17 mouse cellular contexts compared by ENCODE assay signal in the genomic region with DNA sequence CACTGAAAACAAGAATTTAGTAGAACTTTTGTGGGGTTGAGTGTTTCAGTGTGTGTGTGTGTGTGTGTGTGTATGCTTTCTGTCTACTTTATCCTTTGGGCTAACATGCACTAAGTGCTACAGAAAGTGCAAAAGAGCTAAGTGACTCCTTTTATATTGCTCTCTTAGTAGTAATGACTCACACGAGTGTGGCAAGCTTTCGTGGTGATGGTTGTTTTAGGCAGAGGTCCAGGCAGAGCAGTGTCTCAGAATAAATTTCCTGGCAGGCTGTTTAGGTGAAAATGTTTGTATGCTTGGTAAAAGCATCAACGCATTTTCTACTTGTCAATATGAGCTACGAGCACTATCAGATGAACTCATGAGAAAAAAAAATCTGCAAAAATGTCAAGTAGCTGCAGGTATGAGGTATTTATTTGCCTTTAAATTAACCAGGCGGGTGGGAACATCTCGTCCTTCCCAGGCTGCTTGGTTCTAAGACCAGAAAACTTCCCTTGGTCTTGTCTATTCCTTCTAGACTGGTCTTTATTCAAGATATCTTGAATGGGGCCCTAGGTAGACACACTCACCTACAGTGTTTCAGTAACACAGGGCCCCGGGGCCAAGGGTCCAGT.
DNase-seq lines count a peak whose midpoint lies in the region; ATAC-seq lines count a peak whose summit lies in the region.
"Had no signal": no experiment of that assay in that cellular context is flagged by ENCODE, and none has a peak within 500 bp of the region (broad histone marks: within the 10 kb centered on the region; RNA-seq: fewer than 3 reads in every experiment).

No protein-coding gene starts in this region.

- 85% methylated on average over 7 of the region's 7 CpGs for WGBS in midbrain, embryonic 11.5 days
- 88% methylated on average over 7 of the region's 7 CpGs for WGBS in midbrain, embryonic 13.5 days
- 68% methylated on average over 6 of the region's 7 CpGs for WGBS in macrophage (ENCODE audit: missing documents)

- no peak overlapping the region for H3K27ac ChIP-seq in midbrain, embryonic 11.5 days (ENCODE audit: low read depth, low read length)
- no peak overlapping the region for H3K27ac ChIP-seq in midbrain, embryonic 13.5 days
- peak overlapping the region; percentile 71 for H3K27ac ChIP-seq in macrophage
- H3K27ac ChIP-seq: hindbrain, embryonic 14.5 days; midbrain, embryonic 15.5 days; neural tube, embryonic 15.5 days had no signal

- peaks cover 4% of the 10 kb centered on the region; the same call in 1 of the 2 replicates for H3K4me1 ChIP-seq in midbrain, embryonic 11.5 days (ENCODE audit: control insufficient read depth, insufficient read depth, low read length)
- peaks cover 3% of the 10 kb centered on the region for H3K4me1 ChIP-seq in midbrain, embryonic 13.5 days (replicated peaks)

- H3K27me3 ChIP-seq in midbrain, embryonic 11.5 days (ENCODE audit: control insufficient read depth, insufficient read depth, low read length): no peaks in the 10 kb centered on the region
- no peaks in the 10 kb centered on the region for H3K27me3 ChIP-seq in midbrain, embryonic 13.5 days
- H3K27me3 ChIP-seq: midbrain, embryonic 15.5 days; neural tube, embryonic 15.5 days had no signal

- peak; percentile 21 for DNase-seq in gastrocnemius, postnatal 25 days
- DNase-seq in gastrocnemius, adult 18-20 months (ENCODE audit: low spot score): no peak
- peak; percentile 19 for DNase-seq in midbrain, embryonic 11.5 days (ENCODE audit: low spot score, missing footprints)
- peak; percentile 19 for DNase-seq in MN1 (ENCODE audit: low spot score)
- DNase-seq in yolk sac, embryonic 10.5 days (ENCODE audit: low spot score): no peak
- DNase-seq: cerebellum, adult 8-10 months; kidney, postnatal 14 days; liver, postnatal 0 days; right cerebral cortex, postnatal 14 days had no signal

- ATAC-seq in midbrain, embryonic 11.5 days (ENCODE audit: low FRiP score): no peak
- no peak for ATAC-seq in midbrain, embryonic 13.5 days
- ATAC-seq: forebrain, embryonic 14.5 days; liver, postnatal 0 days; midbrain, embryonic 15.5 days had no signal

- no peak overlapping the region for H3K4me3 ChIP-seq in midbrain, embryonic 11.5 days (ENCODE audit: low read depth, low read length)
- no peak overlapping the region for H3K4me3 ChIP-seq in midbrain, embryonic 13.5 days (replicated peaks)
- no peak overlapping the region for H3K4me3 ChIP-seq in macrophage (ENCODE audit: inconsistent target)
- H3K4me3 ChIP-seq: midbrain, embryonic 15.5 days; neural tube, embryonic 15.5 days had no signal

- no peak overlapping the region for H3K9ac ChIP-seq in midbrain, embryonic 11.5 days (ENCODE audit: low read length)
- no peak overlapping the region for H3K9ac ChIP-seq in midbrain, embryonic 13.5 days (replicated peaks)
- H3K9ac ChIP-seq: hindbrain, embryonic 14.5 days; liver, postnatal 0 days; midbrain, embryonic 15.5 days; neural tube, embryonic 15.5 days had no signal

- H3K9me3 ChIP-seq in midbrain, embryonic 11.5 days (ENCODE audit: control insufficient read depth, low read length): no peaks in the 10 kb centered on the region
- no peaks in the 10 kb centered on the region for H3K9me3 ChIP-seq in midbrain, embryonic 13.5 days
- H3K9me3 ChIP-seq: G1E; midbrain, embryonic 15.5 days; neural tube, embryonic 15.5 days had no signal

- no peaks in the 10 kb centered on the region for H3K36me3 ChIP-seq in midbrain, embryonic 11.5 days (ENCODE audit: control insufficient read depth, insufficient read depth, low read length)
- H3K36me3 ChIP-seq in midbrain, embryonic 13.5 days: no peaks in the 10 kb centered on the region
- H3K36me3 ChIP-seq in macrophage (ENCODE audit: inconsistent target): no peaks in the 10 kb centered on the region
- H3K36me3 ChIP-seq: G1E; midbrain, embryonic 15.5 days; neural tube, embryonic 15.5 days had no signal

- H3K79me2 ChIP-seq in macrophage (ENCODE audit: inconsistent target): no peaks in the 10 kb centered on the region

- no peak overlapping the region for H3K4me2 ChIP-seq in midbrain, embryonic 11.5 days
- no peak overlapping the region for H3K4me2 ChIP-seq in midbrain, embryonic 13.5 days (replicated peaks)
- H3K4me2 ChIP-seq: heart, embryonic 11.5 days; hindbrain, embryonic 14.5 days; midbrain, embryonic 15.5 days; neural tube, embryonic 15.5 days had no signal

Comparison
In these comparisons a context has a peak if more than half of its experiments do, and no peak if none do; other contexts are left out.
1. DNase-seq: peak in gastrocnemius, postnatal 25 days (single experiment), midbrain, embryonic 11.5 days (single experiment) and MN1 (single experiment); none in gastrocnemius, adult 18-20 months (single experiment) and yolk sac, embryonic 10.5 days (single experiment).